Mouse (Mus musculus): Measurements from ENCODE around the gene Rnf113a2. TPM values are rescaled to one million over a fixed set of nuclear protein-coding genes. Genes with fewer than 3 reads are reported as not detected.

Gene Rnf113a2
- polyA plus RNA-seq, 1 experiment from 2014 or later, result 23.0 TPM

DNA sequence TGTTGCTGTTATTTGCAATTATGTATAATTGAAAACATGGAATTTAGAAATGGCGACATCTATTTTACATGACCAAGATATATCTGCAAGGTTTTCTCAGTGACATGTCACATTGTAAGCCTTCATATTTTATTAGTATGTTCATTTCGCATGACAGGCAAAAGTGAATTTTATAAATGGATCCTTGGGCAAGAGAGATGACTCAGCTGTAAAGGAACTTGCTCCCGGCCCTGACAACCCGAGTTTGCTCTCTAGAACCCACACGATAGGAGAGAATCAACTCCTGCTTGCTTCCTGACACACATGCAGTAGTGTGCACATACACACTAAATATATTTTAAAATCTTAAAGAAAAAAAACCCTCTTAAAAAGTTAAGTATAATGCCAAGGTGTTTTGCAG is 44.4 kb downstream of the Rnf113a2 start:
- H3K4me1 ChIP-seq, result no peaks in the 10 kb centered on the region
- H3K27ac ChIP-seq, result no peak overlapping the region
- no peak overlapping the region for H3K9ac ChIP-seq
- no peaks in the 10 kb centered on the region for H3K9me3 ChIP-seq
- no peak overlapping the region for H3K4me3 ChIP-seq
- H3K27me3 ChIP-seq (replicated peaks), result no peaks in the 10 kb centered on the region
- H3K4me2 ChIP-seq, result no peak overlapping the region
- ATAC-seq (replicated peaks), result no peak
- 94% methylated on average over 5 of the region's 5 CpGs for WGBS
- peaks cover 34% of the 10 kb centered on the region for H3K36me3 ChIP-seq (replicated peaks)

DNA sequence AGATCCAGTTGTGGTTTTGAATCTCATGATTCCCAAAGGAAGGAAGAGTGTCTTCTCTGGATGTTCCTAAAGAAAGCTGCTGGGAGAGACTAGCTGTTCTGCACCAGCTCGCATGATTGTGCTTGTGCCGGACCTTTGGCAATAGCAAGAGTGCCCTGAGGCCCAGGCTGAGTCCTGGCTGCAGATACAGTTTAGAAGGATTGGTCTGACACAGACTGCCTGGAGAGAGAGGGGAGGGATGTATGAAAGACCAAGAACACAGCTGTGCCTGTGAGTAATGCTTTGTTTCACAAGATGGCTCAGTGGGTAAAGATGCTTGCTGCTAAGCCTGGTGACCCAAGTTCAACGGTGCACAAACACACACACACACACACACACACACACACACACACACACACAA is 45.9 kb downstream of the Rnf113a2 start:
- H3K9me3 ChIP-seq, result no peaks in the 10 kb centered on the region
- no peak overlapping the region for H3K27ac ChIP-seq
- 89% methylated on average over 3 of the region's 3 CpGs for WGBS
- no peak for ATAC-seq (replicated peaks)
- no peak overlapping the region for H3K4me2 ChIP-seq
- no peaks in the 10 kb centered on the region for H3K4me1 ChIP-seq
- H3K27me3 ChIP-seq (replicated peaks), result no peaks in the 10 kb centered on the region
- no peak overlapping the region for H3K9ac ChIP-seq
- H3K36me3 ChIP-seq (replicated peaks), result peaks cover 31% of the 10 kb centered on the region
- no peak overlapping the region for H3K4me3 ChIP-seq

Other genes starting within 250 kb of the Rnf113a2 start
- 4.3 and 4.4 TPM in 2 replicates for gene Elmsan1, start 198.3 kb upstream of the Rnf113a2 start, polyA plus RNA-seq (2015; fragmentation: Nextera tagmentation; extraction: Ambion mirVana)
- gene Ptgr2, start 132.0 kb upstream of the Rnf113a2 start, polyA plus RNA-seq (2015; fragmentation: Nextera tagmentation; extraction: Ambion mirVana), result 15.8 and 16.6 TPM in 2 replicates
- gene Zfp410, start 100.3 kb upstream of the Rnf113a2 start, polyA plus RNA-seq (2015; fragmentation: Nextera tagmentation; extraction: Ambion mirVana), result 72.6 and 78.3 TPM in 2 replicates
- 46.2 and 47.5 TPM in 2 replicates for gene Coq6, start 55.5 kb upstream of the Rnf113a2 start, polyA plus RNA-seq (2015; fragmentation: Nextera tagmentation; extraction: Ambion mirVana)
- 19.1 and 21.5 TPM in 2 replicates for gene Fam161b, start 55.4 kb upstream of the Rnf113a2 start, polyA plus RNA-seq (2015; fragmentation: Nextera tagmentation; extraction: Ambion mirVana)
- 11.2 and 12.1 TPM in 2 replicates for gene Entpd5, start 8.2 kb upstream of the Rnf113a2 start, polyA plus RNA-seq (2015; fragmentation: Nextera tagmentation; extraction: Ambion mirVana)
- gene Bbof1, start 8.1 kb upstream of the Rnf113a2 start, polyA plus RNA-seq (2015; fragmentation: Nextera tagmentation; extraction: Ambion mirVana), result 3.4 and 4.9 TPM in 2 replicates
- gene Aldh6a1, start 33.8 kb downstream of the Rnf113a2 start, polyA plus RNA-seq (2015; fragmentation: Nextera tagmentation; extraction: Ambion mirVana), result 29.7 and 30.8 TPM in 2 replicates
- 33.7 and 35.1 TPM in 2 replicates for gene Lin52, start 34.2 kb downstream of the Rnf113a2 start, polyA plus RNA-seq (2015; fragmentation: Nextera tagmentation; extraction: Ambion mirVana)
- 1.5 and 1.7 TPM in 2 replicates for gene Vsx2, start 152.6 kb downstream of the Rnf113a2 start, polyA plus RNA-seq (2015; fragmentation: Nextera tagmentation; extraction: Ambion mirVana)
- 13.5 and 15.6 TPM in 2 replicates for gene Abcd4, start 200.2 kb downstream of the Rnf113a2 start, polyA plus RNA-seq (2015; fragmentation: Nextera tagmentation; extraction: Ambion mirVana)
- gene Vrtn, start 223.8 kb downstream of the Rnf113a2 start, polyA plus RNA-seq (2015; fragmentation: Nextera tagmentation; extraction: Ambion mirVana), result 0.09 TPM in 1 of 2 replicates, not detected in the other